Mouse (Mus musculus) embryonic facial prominence, embryonic 14.5 days (tissue): ENCODE data around the gene C8a. TPM values are rescaled to one million over a fixed set of nuclear protein-coding genes. Genes with fewer than 3 reads are reported as not detected.

Source experiments
- ATAC-seq: fragments of 200-750 bp; cut with Nextera tagmentation; 2 replicates; pipeline ENCODE4 v1.8.0; 2017; ENCODE audit warnings: low read depth, moderate number of reproducible peaks, moderate TSS enrichment
- DNase-seq: peaks from one replicate; pipeline ENCODE4 v3.0.0-alpha.2; 2015; ENCODE audit warnings: low spot score
- H3K27ac ChIP-seq: fragments of 300-500 bp; sonication (generic); replicated peaks from 2 replicates; pipeline ENCODE4 v1.5.1; 2014; ENCODE audit warnings: low read depth, mild to moderate bottlenecking, low read length, moderate library complexity
- H3K27me3 ChIP-seq: fragments of 300-500 bp; sonication (generic); replicated peaks from 2 replicates; pipeline ENCODE4 v1.6.1; 2014; ENCODE audit warnings: low read length; ENCODE audit not compliant: control insufficient read depth, insufficient read depth
- H3K36me3 ChIP-seq: fragments of 300-500 bp; sonication (generic); 2 replicates; pipeline ENCODE4 v1.6.1; 2014; ENCODE audit warnings: low read length, mixed read lengths; ENCODE audit not compliant: control insufficient read depth, insufficient read depth
- H3K4me1 ChIP-seq: fragments of 300-500 bp; sonication (generic); 2 replicates; pipeline ENCODE4 v1.6.1; 2014; ENCODE audit warnings: antibody characterized with exemption, low read length; ENCODE audit not compliant: control insufficient read depth, insufficient read depth
- H3K4me2 ChIP-seq: fragments of 300-500 bp; sonication (generic); 2 replicates; pipeline ENCODE4 v1.6.1; 2014; ENCODE audit warnings: low read depth, mild to moderate bottlenecking, low read length, moderate library complexity, mixed read lengths
- H3K4me3 ChIP-seq: fragments of 300-500 bp; sonication (generic); 2 replicates; pipeline ENCODE4 v1.5.1; 2014; ENCODE audit warnings: low read depth, mild to moderate bottlenecking, low read length
- H3K9ac ChIP-seq: fragments of 300-500 bp; sonication (generic); 2 replicates; pipeline ENCODE4 v1.6.1; 2014; ENCODE audit warnings: low read depth, mild to moderate bottlenecking, low read length, moderate library complexity, mixed read lengths
- H3K9me3 ChIP-seq: fragments of 300-500 bp; sonication (generic); 2 replicates; pipeline ENCODE4 v1.6.1; 2016; ENCODE audit warnings: low read length; ENCODE audit not compliant: control insufficient read depth
- whole genome bisulfite sequencing: fragments of 180-500 bp; shearing (Covaris S2); extraction: QIAGEN DNeasy Blood & Tissue Kit; methylation state at CpG from one replicate; pipeline ENCODE4 v1.1.7; 2014; 5-methylcytosine and 5-hydroxymethylcytosine counted together
- polyA plus RNA-seq: library from polyadenylated mRNA; unstranded; fragments of >200 nt; fragmentation: Nextera tagmentation; extraction: Ambion mirVana; gene quantifications from 2 replicates; pipeline ENCODE4 v1.2.1, GENCODE M21; 2014

Gene C8a
- polyA plus RNA-seq, 1 experiment from 2014 or later: not detected

- H3K36me3 ChIP-seq: no peaks in the 10 kb centered on the region
- 50% methylated on average over 1 of the region's 1 CpGs for WGBS
- no peaks in the 10 kb centered on the region; the same call in 1 of the 2 replicates for H3K27me3 ChIP-seq
- ATAC-seq (no peak), DNase-seq (no peak)
- no peaks in the 10 kb centered on the region for H3K9me3 ChIP-seq
- no peak overlapping the region for H3K27ac ChIP-seq
- H3K4me2 ChIP-seq: no peak overlapping the region
- H3K4me1 ChIP-seq: no peaks in the 10 kb centered on the region
- no peak overlapping the region for H3K4me3 ChIP-seq
- H3K9ac ChIP-seq: no peak overlapping the region
These were observed 11.8 kb downstream of the C8a start for GRCm38 (mm10) chr4:104864397-104864796.

- Histone ChIP-seq H3K4me3 (no peak overlapping the region), H3K9me3 (no peaks in the 10 kb centered on the region), H3K36me3 (no peaks in the 10 kb centered on the region), H3K27me3 (no peaks in the 10 kb centered on the region; the same call in 1 of the 2 replicates), H3K4me2 (no peak overlapping the region), H3K27ac (no peak overlapping the region), H3K4me1 (no peaks in the 10 kb centered on the region), H3K9ac (no peak overlapping the region)
- ATAC-seq: no peak
- no peak for DNase-seq
- 81% methylated on average over 8 of the region's 8 CpGs for WGBS
These were observed 15.0 kb downstream of the C8a start for GRCm38 (mm10) chr4:104861241-104861640.

GRCm38 (mm10) chr4:104857823-104858222 is 18.4 kb downstream of the C8a start:
- WGBS: 78% methylated on average over 4 of the region's 4 CpGs
- no peaks in the 10 kb centered on the region for H3K36me3 ChIP-seq

GRCm38 (mm10) chr4:104857029-104857428 is 19.2 kb downstream of the C8a start, which contains the start of gene Gm17662:
Gm17662 (plus strand) TSS chr4:104857329.
- Histone ChIP-seq H3K27me3 (no peaks in the 10 kb centered on the region), H3K9me3 (no peaks in the 10 kb centered on the region), H3K4me2 (no peak within 1 kb of the TSS), H3K4me3 (no peak within 1 kb of the TSS), H3K4me1 (no peaks in the 10 kb centered on the region), H3K27ac (no peak within 1 kb of the TSS), H3K36me3 (no peaks in the 10 kb centered on the region), H3K9ac (no peak within 1 kb of the TSS)
- DNase-seq: no peak
- 68% methylated on average over 1 of the region's 1 CpGs for WGBS
- ATAC-seq: no peak

More at GRCm38 (mm10) chr4:104857823-104858222, 18.4 kb downstream of the C8a start:
- Histone ChIP-seq H3K27ac (no peak overlapping the region), H3K9me3 (no peaks in the 10 kb centered on the region), H3K4me3 (no peak overlapping the region), H3K4me1 (no peaks in the 10 kb centered on the region), H3K9ac (no peak overlapping the region), H3K27me3 (no peaks in the 10 kb centered on the region), H3K4me2 (no peak overlapping the region)
- no peak for DNase-seq
- no peak for ATAC-seq

- Histone ChIP-seq H3K36me3 (no peaks in the 10 kb centered on the region), H3K27me3 (no peaks in the 10 kb centered on the region), H3K4me3 (no peak overlapping the region), H3K27ac (no peak overlapping the region), H3K4me1 (no peaks in the 10 kb centered on the region), H3K9ac (no peak overlapping the region), H3K4me2 (no peak overlapping the region), H3K9me3 (no peaks in the 10 kb centered on the region)
- WGBS: 84% methylated on average over 2 of the region's 2 CpGs
- ATAC-seq: no peak
- DNase-seq: no peak
These were observed 21.0 kb downstream of the C8a start for GRCm38 (mm10) chr4:104855216-104855615.

- H3K27ac ChIP-seq: no peak overlapping the region
- H3K4me1 ChIP-seq: no peaks in the 10 kb centered on the region
- no peaks in the 10 kb centered on the region for H3K27me3 ChIP-seq
- no peaks in the 10 kb centered on the region for H3K9me3 ChIP-seq
- no peaks in the 10 kb centered on the region for H3K36me3 ChIP-seq
- ATAC-seq (no peak), DNase-seq (no peak)
- no peak overlapping the region for H3K4me3 ChIP-seq
- no peak overlapping the region for H3K4me2 ChIP-seq
- no peak overlapping the region for H3K9ac ChIP-seq
- WGBS: 17% methylated on average over 4 of the region's 4 CpGs
These were observed 32.7 kb downstream of the C8a start for GRCm38 (mm10) chr4:104843546-104843945.

- no peaks in the 10 kb centered on the region for H3K36me3 ChIP-seq
- H3K9me3 ChIP-seq: no peaks in the 10 kb centered on the region
- no peaks in the 10 kb centered on the region for H3K27me3 ChIP-seq
- no peak overlapping the region for H3K4me2 ChIP-seq
- H3K4me3 ChIP-seq: no peak overlapping the region
- no peak overlapping the region for H3K9ac ChIP-seq
- 84% methylated on average over 5 of the region's 5 CpGs for WGBS
- ATAC-seq: no peak
- H3K4me1 ChIP-seq: no peaks in the 10 kb centered on the region
- no peak overlapping the region for H3K27ac ChIP-seq
- no peak for DNase-seq
These were observed 34.0 kb downstream of the C8a start for GRCm38 (mm10) chr4:104842204-104842603.

GRCm38 (mm10) chr4:104838342-104838741 is 37.9 kb downstream of the C8a start:
- Histone ChIP-seq H3K27me3 (no peaks in the 10 kb centered on the region), H3K9me3 (no peaks in the 10 kb centered on the region), H3K36me3 (no peaks in the 10 kb centered on the region), H3K4me1 (no peaks in the 10 kb centered on the region), H3K9ac (no peak overlapping the region), H3K27ac (no peak overlapping the region), H3K4me2 (no peak overlapping the region), H3K4me3 (no peak overlapping the region)
- DNase-seq: no peak
- no peak for ATAC-seq
- WGBS: 80% methylated on average over 2 of the region's 2 CpGs

GRCm38 (mm10) chr4:104835096-104835495 is 41.1 kb downstream of the C8a start:
- peak; percentile 9 for DNase-seq
- 38% methylated on average over 5 of the region's 5 CpGs for WGBS

More at GRCm38 (mm10) chr4:104835096-104835495, 41.1 kb downstream of the C8a start:
- Histone ChIP-seq H3K9ac (no peak overlapping the region), H3K27me3 (no peaks in the 10 kb centered on the region), H3K4me1 (no peaks in the 10 kb centered on the region), H3K4me3 (no peak overlapping the region), H3K4me2 (no peak overlapping the region), H3K36me3 (no peaks in the 10 kb centered on the region), H3K9me3 (no peaks in the 10 kb centered on the region), H3K27ac (no peak overlapping the region)
- ATAC-seq: no peak
